Mouse (Mus musculus) kidney, postnatal 14 days (tissue): ENCODE data around the gene Pip4k2a.

ENCODE experiments used
- DNase-seq: peaks from one replicate; pipeline ENCODE4 v3.0.0; 2022; ENCODE audit warnings: mixed read lengths

Gene Pip4k2a

GRCm38 (mm10) chr2:18954422-18954821, 43.5 kb downstream of the Pip4k2a start:
- no peak for DNase-seq

GRCm38 (mm10) chr2:18952102-18952673, 45.7 kb downstream of the Pip4k2a start:
- DNase-seq = peak; percentile 49

- no peak for DNase-seq
These were observed 47.2 kb downstream of the Pip4k2a start for GRCm38 (mm10) chr2:18950758-18951157.

- peak; percentile 29 for DNase-seq
These were observed 49.2 kb downstream of the Pip4k2a start for GRCm38 (mm10) chr2:18948741-18949140.

GRCm38 (mm10) chr2:18947669-18948459, 50.1 kb downstream of the Pip4k2a start:
- DNase-seq = no peak

GRCm38 (mm10) chr2:18945438-18945837, 52.5 kb downstream of the Pip4k2a start:
- no peak for DNase-seq

- peak; percentile 78 for DNase-seq
These were observed 54.0 kb downstream of the Pip4k2a start for GRCm38 (mm10) chr2:18943930-18944329.

- DNase-seq = no peak
These were observed 54.6 kb downstream of the Pip4k2a start for GRCm38 (mm10) chr2:18943366-18943765.

GRCm38 (mm10) chr2:18940693-18941270, 57.1 kb downstream of the Pip4k2a start:
- DNase-seq = peak; percentile 43

- no peak for DNase-seq
These were observed 59.0 kb downstream of the Pip4k2a start for GRCm38 (mm10) chr2:18938923-18939329.

GRCm38 (mm10) chr2:18938232-18938631, 59.7 kb downstream of the Pip4k2a start:
- DNase-seq = peak; percentile 71

- DNase-seq = no peak
These were observed 60.3 kb downstream of the Pip4k2a start for GRCm38 (mm10) chr2:18937611-18938010.

GRCm38 (mm10) chr2:18936446-18936845, 61.5 kb downstream of the Pip4k2a start:
- DNase-seq = no peak

GRCm38 (mm10) chr2:18935581-18936027, 62.3 kb downstream of the Pip4k2a start:
- DNase-seq = no peak

- no peak for DNase-seq
These were observed 63.8 kb downstream of the Pip4k2a start for GRCm38 (mm10) chr2:18934131-18934530.

GRCm38 (mm10) chr2:18933418-18933817, 64.5 kb downstream of the Pip4k2a start:
- no peak for DNase-seq

- no peak for DNase-seq
These were observed 67.4 kb downstream of the Pip4k2a start for GRCm38 (mm10) chr2:18930318-18931060.

GRCm38 (mm10) chr2:18928597-18929257, 69.2 kb downstream of the Pip4k2a start:
- DNase-seq = no peak

- DNase-seq = no peak
These were observed 69.7 kb downstream of the Pip4k2a start for GRCm38 (mm10) chr2:18928196-18928595.

GRCm38 (mm10) chr2:18923806-18924595, 73.9 kb downstream of the Pip4k2a start:
- DNase-seq = no peak

- no peak for DNase-seq
These were observed 74.8 kb downstream of the Pip4k2a start for GRCm38 (mm10) chr2:18923098-18923649.
